ENCODE assay signal across 1 mouse cellular context in genomic region chr1:34851562-34851961, GRCm38 (mm10).
TF ChIP-seq lines count a peak whose summit lies in the region.

No protein-coding gene starts in this region.

TF ChIP-seq in CH12.LX, 34 proteins besides CTCF, POLR2A, EP300 and RAD21 (continued from another document):
- TF ChIP-seq E2F4 (IDR thresholded peaks at IDR 0.05; ENCODE audit: insufficient replicate concordance, low read depth, low read length) (no peak), JUN (IDR thresholded peaks at IDR 0.05; ENCODE audit: insufficient read depth, low read depth, low read length) (no peak), UBTF (IDR thresholded peaks at IDR 0.05; ENCODE audit: low read depth, low read length) (0 out of 2 replicates have a peak, but pooled peaks have one; percentile 49), CHD1 (IDR thresholded peaks at IDR 0.05; ENCODE audit: low read depth, low read length) (no peak), MEF2A (IDR thresholded peaks at IDR 0.05; ENCODE audit: borderline replicate concordance, low read depth, low read length) (no peak; the same call in 1 of the 2 replicates), SMC3 (IDR thresholded peaks at IDR 0.05; ENCODE audit: low read depth, low read length) (no peak), MYC (IDR thresholded peaks at IDR 0.05; ENCODE audit: low read depth, low read length) (no peak), JUND (conservative IDR thresholded peaks at IDR 0.05; ENCODE audit: low read depth, low read length) (no peak), NRF1 (IDR thresholded peaks at IDR 0.05; ENCODE audit: low read depth, low read length) (no peak)
